8 mouse cellular contexts compared by ENCODE assay signal in the genomic region with DNA sequence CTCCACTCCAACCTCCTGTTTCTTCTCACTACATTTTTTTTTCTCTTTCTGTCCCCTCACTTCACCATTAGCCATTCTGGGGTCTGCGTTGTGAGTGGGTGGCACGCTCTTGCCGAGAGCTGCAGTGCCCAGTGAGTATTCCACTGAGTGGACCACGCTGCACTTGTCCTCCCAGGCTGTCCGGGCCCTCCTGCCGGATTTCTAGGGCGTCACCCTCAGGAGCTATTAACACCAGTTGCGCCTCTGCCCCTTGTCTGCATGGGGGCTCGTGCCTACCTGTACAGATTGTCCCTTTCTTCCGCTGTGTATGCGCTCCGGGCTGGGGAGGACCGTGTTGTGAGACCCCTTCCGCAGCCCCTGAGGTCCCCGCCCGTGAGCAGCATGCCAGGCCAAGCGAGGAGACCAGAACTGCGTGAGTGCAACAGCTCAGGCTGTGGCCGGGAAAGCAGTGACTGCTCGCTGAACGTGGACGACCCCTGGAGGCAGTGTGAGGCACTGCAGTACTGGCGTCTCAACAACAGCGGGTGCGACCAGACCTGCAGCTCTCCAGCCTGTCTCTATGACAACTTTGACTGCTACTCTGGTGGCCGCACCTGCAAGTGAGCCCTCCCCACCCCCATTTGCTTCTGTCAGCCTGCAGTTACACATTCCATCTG. TPM values are rescaled to one million over a fixed set of nuclear protein-coding genes. Genes with fewer than 3 reads are reported as not detected.
DNase-seq lines count a peak whose midpoint lies in the region; ATAC-seq and TF ChIP-seq lines count a peak whose summit lies in the region.

No protein-coding gene starts in this region.

- peak overlapping the region; percentile 51; the same call in 1 of the 2 replicates for H3K9ac ChIP-seq in embryonic facial prominence, embryonic 14.5 days (ENCODE audit: low read depth, low read length)
- H3K9ac ChIP-seq in heart, embryonic 11.5 days (ENCODE audit: low read depth, low read length), result peak overlapping the region; percentile 34; the same call in 1 of the 2 replicates
- 0 out of 2 replicates have a peak overlapping the region, but pooled peaks have one; percentile 37 for H3K9ac ChIP-seq in kidney, embryonic 14.5 days (ENCODE audit: low read depth, low read length)
- peak overlapping the region; percentile 31; the same call in 1 of the 2 replicates for H3K9ac ChIP-seq in limb, embryonic 15.5 days
- H3K9ac ChIP-seq in midbrain, postnatal 0 days (replicated peaks; ENCODE audit: low read length, poor library complexity, severe bottlenecking), result no peak overlapping the region

- no peaks in the 10 kb centered on the region for H3K9me3 ChIP-seq in embryonic facial prominence, embryonic 14.5 days (ENCODE audit: control insufficient read depth, low read length)
- no peaks in the 10 kb centered on the region for H3K9me3 ChIP-seq in heart, embryonic 11.5 days (replicated peaks; ENCODE audit: control insufficient read depth, low read length)
- H3K9me3 ChIP-seq in kidney, embryonic 14.5 days (ENCODE audit: control insufficient read depth, low read length), result no peaks in the 10 kb centered on the region; the same call in 1 of the 2 replicates
- H3K9me3 ChIP-seq in limb, embryonic 15.5 days, result no peaks in the 10 kb centered on the region
- H3K9me3 ChIP-seq in midbrain, postnatal 0 days (ENCODE audit: low read length), result no peaks in the 10 kb centered on the region

- peak; percentile 84 for DNase-seq in A20 (ENCODE audit: low read depth, low spot score)
- peak; percentile 63 to 67 for DNase-seq in adrenal gland, postnatal 4 days (ENCODE audit: low spot score in 2 of 2)
- peak; percentile 80 for DNase-seq in embryonic facial prominence, embryonic 14.5 days (ENCODE audit: low spot score)
- peak; percentile 68 for DNase-seq in midbrain, postnatal 0 days (ENCODE audit: low spot score)
- DNase-seq in spleen, postnatal 4 days (ENCODE audit: low spot score in 2 of 2), result peak; percentile 77 to 92

- peak; percentile 82 for TF ChIP-seq CTCF in midbrain, postnatal 0 days (IDR thresholded peaks at IDR 0.05)

- peak; percentile 87 for ATAC-seq in embryonic facial prominence, embryonic 14.5 days (ENCODE audit: low read depth)
- ATAC-seq in heart, embryonic 11.5 days (replicated peaks; ENCODE audit: insufficient number of reproducible peaks, low FRiP score, low TSS enrichment), result peak; percentile 66
- ATAC-seq in kidney, embryonic 14.5 days (ENCODE audit: low FRiP score, low TSS enrichment), result peak; percentile 90
- ATAC-seq in limb, embryonic 15.5 days (ENCODE audit: insufficient number of reproducible peaks, low FRiP score, low TSS enrichment, low read depth), result 0 out of 2 replicates have a peak, but pooled peaks have one; percentile 46
- ATAC-seq in midbrain, postnatal 0 days (ENCODE audit: low FRiP score), result peak; percentile 80

- no peak overlapping the region for H3K27ac ChIP-seq in embryonic facial prominence, embryonic 14.5 days (replicated peaks; ENCODE audit: low read depth, low read length)
- no peak overlapping the region for H3K27ac ChIP-seq in heart, embryonic 11.5 days (ENCODE audit: low read depth, low read length)
- no peak overlapping the region for H3K27ac ChIP-seq in kidney, embryonic 14.5 days (ENCODE audit: low read depth, low read length)
- H3K27ac ChIP-seq in limb, embryonic 15.5 days, result no peak overlapping the region
- H3K27ac ChIP-seq in midbrain, postnatal 0 days (ENCODE audit: low read depth, low read length), result no peak overlapping the region

- WGBS in embryonic facial prominence, embryonic 14.5 days, result 10% methylated on average over 26 of the region's 26 CpGs
- 11% methylated on average over 26 of the region's 26 CpGs for WGBS in heart, embryonic 11.5 days (ENCODE audit: insufficient replicate concordance)
- 9% methylated on average over 26 of the region's 26 CpGs for WGBS in kidney, embryonic 14.5 days
- 8% methylated on average over 26 of the region's 26 CpGs for WGBS in limb, embryonic 15.5 days
- 10% methylated on average over 26 of the region's 26 CpGs for whole genome bisulfite sequencing in midbrain, postnatal 0 days

- no peaks in the 10 kb centered on the region for H3K36me3 ChIP-seq in embryonic facial prominence, embryonic 14.5 days (ENCODE audit: control insufficient read depth, insufficient read depth, low read length)
- no peaks in the 10 kb centered on the region for H3K36me3 ChIP-seq in heart, embryonic 11.5 days (ENCODE audit: control insufficient read depth, insufficient read depth, low read length)
- no peaks in the 10 kb centered on the region for H3K36me3 ChIP-seq in kidney, embryonic 14.5 days (ENCODE audit: control insufficient read depth, insufficient read depth, low read length)
- H3K36me3 ChIP-seq in limb, embryonic 15.5 days, result no peaks in the 10 kb centered on the region
- H3K36me3 ChIP-seq in midbrain, postnatal 0 days (ENCODE audit: insufficient read depth, low read length), result no peaks in the 10 kb centered on the region

- peak overlapping the region; percentile 24; the same call in 1 of the 2 replicates for H3K4me3 ChIP-seq in embryonic facial prominence, embryonic 14.5 days (ENCODE audit: low read depth, low read length)
- peak overlapping the region; percentile 25 for H3K4me3 ChIP-seq in heart, embryonic 11.5 days (ENCODE audit: low read depth, low read length)
- H3K4me3 ChIP-seq in kidney, embryonic 14.5 days (ENCODE audit: low read length), result peak overlapping the region; percentile 27; the same call in 1 of the 2 replicates
- peak overlapping the region; percentile 27 for H3K4me3 ChIP-seq in limb, embryonic 15.5 days
- 0 out of 2 replicates have a peak overlapping the region, but pooled peaks have one; percentile 5 for H3K4me3 ChIP-seq in midbrain, postnatal 0 days (ENCODE audit: low read depth, low read length)

- H3K27me3 ChIP-seq in embryonic facial prominence, embryonic 14.5 days (replicated peaks; ENCODE audit: control insufficient read depth, insufficient read depth, low read length), result peaks cover 6% of the 10 kb centered on the region
- H3K27me3 ChIP-seq in heart, embryonic 11.5 days (ENCODE audit: control insufficient read depth, insufficient read depth, low read length), result peaks cover 21% of the 10 kb centered on the region
- H3K27me3 ChIP-seq in kidney, embryonic 14.5 days (ENCODE audit: control insufficient read depth, insufficient read depth, low read length), result 0 out of 2 replicates have a peak, but pooled peaks cover 10% of the 10 kb centered on the region
- H3K27me3 ChIP-seq in limb, embryonic 15.5 days, result peaks cover 4% of the 10 kb centered on the region; the same call in 1 of the 2 replicates
- no peaks in the 10 kb centered on the region for H3K27me3 ChIP-seq in midbrain, postnatal 0 days (ENCODE audit: insufficient read depth, low read length)

- H3K4me2 ChIP-seq in embryonic facial prominence, embryonic 14.5 days (ENCODE audit: low read depth, low read length), result peak overlapping the region; percentile 54
- H3K4me2 ChIP-seq in heart, embryonic 11.5 days, result peak overlapping the region; percentile 66
- peak overlapping the region; percentile 58 for H3K4me2 ChIP-seq in kidney, embryonic 14.5 days (replicated peaks; ENCODE audit: low read depth, low read length)
- peak overlapping the region; percentile 56 for H3K4me2 ChIP-seq in limb, embryonic 15.5 days
- peak overlapping the region; percentile 32; the same call in 1 of the 2 replicates for H3K4me2 ChIP-seq in midbrain, postnatal 0 days (ENCODE audit: low read depth, low read length, poor library complexity, severe bottlenecking)

- H3K4me1 ChIP-seq in embryonic facial prominence, embryonic 14.5 days (ENCODE audit: control insufficient read depth, insufficient read depth, low read length), result no peaks in the 10 kb centered on the region; the same call in 1 of the 2 replicates
- no peaks in the 10 kb centered on the region for H3K4me1 ChIP-seq in heart, embryonic 11.5 days (ENCODE audit: control insufficient read depth, insufficient read depth, low read length)
- H3K4me1 ChIP-seq in kidney, embryonic 14.5 days (ENCODE audit: control insufficient read depth, insufficient read depth, low read length), result 0 out of 2 replicates have a peak, but pooled peaks cover 3% of the 10 kb centered on the region
- peaks cover 5% of the 10 kb centered on the region for H3K4me1 ChIP-seq in limb, embryonic 15.5 days
- H3K4me1 ChIP-seq in midbrain, postnatal 0 days (ENCODE audit: insufficient read depth, low read length), result no peaks in the 10 kb centered on the region

RNA-seq across cellular contexts. Expression of a gene that starts 22.8 kb away (rescaled TPM):
- total RNA-seq in adrenal gland, postnatal 4 days (2021), result 10 to 100 TPM; 20.4 to 20.8 TPM
- 8.1 and 8.2 TPM in 2 replicates for polyA plus RNA-seq in embryonic facial prominence, embryonic 14.5 days (2014; fragmentation: Nextera tagmentation; extraction: Ambion mirVana)
- 4.2 and 4.3 TPM in 2 replicates for polyA plus RNA-seq in heart, embryonic 11.5 days (2014; fragmentation: Nextera tagmentation; extraction: Ambion mirVana)
- 6.9 and 13.2 TPM in 2 replicates for polyA plus RNA-seq in kidney, embryonic 14.5 days (2014; fragmentation: Nextera tagmentation; extraction: Ambion mirVana)
- polyA plus RNA-seq in limb, embryonic 15.5 days (2015; fragmentation: Nextera tagmentation; extraction: Ambion mirVana), result 11.9 and 13.1 TPM in 2 replicates
- 73.9 and 74.7 TPM in 2 replicates for total RNA-seq in midbrain, postnatal 0 days (2014; rRNA removed)
- polyA plus RNA-seq in midbrain, postnatal 0 days (2015; fragmentation: Nextera tagmentation; extraction: Ambion mirVana), result 52.6 and 59.3 TPM in 2 replicates

RNA-seq across cellular contexts. Expression of a gene that starts 29.7 kb away (rescaled TPM):
- total RNA-seq in adrenal gland, postnatal 4 days (2021), result not detected
- polyA plus RNA-seq in embryonic facial prominence, embryonic 14.5 days (2014; fragmentation: Nextera tagmentation; extraction: Ambion mirVana), result not detected in 2 replicates
- polyA plus RNA-seq in heart, embryonic 11.5 days (2014; fragmentation: Nextera tagmentation; extraction: Ambion mirVana), result not detected in 2 replicates
- not detected in 2 replicates for polyA plus RNA-seq in kidney, embryonic 14.5 days (2014; fragmentation: Nextera tagmentation; extraction: Ambion mirVana)
- polyA plus RNA-seq in limb, embryonic 15.5 days (2015; fragmentation: Nextera tagmentation; extraction: Ambion mirVana), result not detected in 2 replicates
- total RNA-seq in midbrain, postnatal 0 days (2014; rRNA removed), result not detected in 2 replicates
- polyA plus RNA-seq in midbrain, postnatal 0 days (2015; fragmentation: Nextera tagmentation; extraction: Ambion mirVana), result not detected in 2 replicates
